Mouse (Mus musculus): ENCODE measurements around the gene Nectin2. TPM values are rescaled to one million over a fixed set of nuclear protein-coding genes. Genes with fewer than 3 reads are reported as not detected.

The Nectin2 gene
- polyA plus RNA-seq, 1 experiment from 2014 or later = 131 TPM

- Histone ChIP-seq H3K4me2 (ENCODE audit: low read depth, low read length) (no peak overlapping the region), H3K4me1 (replicated peaks; ENCODE audit: control insufficient read depth, insufficient read depth, low read length) (peaks cover 18% of the 10 kb centered on the region), H3K27ac (ENCODE audit: low read length) (no peak overlapping the region), H3K36me3 (ENCODE audit: control insufficient read depth, insufficient read depth, low read length) (peaks cover 37% of the 10 kb centered on the region), H3K27me3 (ENCODE audit: control insufficient read depth, insufficient read depth, low read depth, low read length) (no peaks in the 10 kb centered on the region), H3K9ac (ENCODE audit: low read length) (no peak overlapping the region), H3K9me3 (ENCODE audit: control insufficient read depth, low read length) (no peaks in the 10 kb centered on the region), H3K4me3 (ENCODE audit: low read length) (no peak overlapping the region)
- 85% methylated on average over 3 of the region's 3 CpGs for WGBS
- ATAC-seq (ENCODE audit: low read depth) = no peak
Observed at GRCm38 (mm10) chr7:19738771-19739170, 11.5 kb downstream of the Nectin2 start.

GRCm38 (mm10) chr7:19736389-19737057, 13.8 kb downstream of the Nectin2 start:
- H3K36me3 ChIP-seq (ENCODE audit: control insufficient read depth, insufficient read depth, low read length) = peaks cover 50% of the 10 kb centered on the region
- no peak for ATAC-seq (ENCODE audit: low read depth)
- 87% methylated on average over 16 of the region's 16 CpGs for WGBS
- no peak overlapping the region for H3K4me3 ChIP-seq (ENCODE audit: low read length)
- H3K4me1 ChIP-seq (replicated peaks; ENCODE audit: control insufficient read depth, insufficient read depth, low read length) = peaks cover 6% of the 10 kb centered on the region
- H3K4me2 ChIP-seq (ENCODE audit: low read depth, low read length) = no peak overlapping the region
- H3K27me3 ChIP-seq (ENCODE audit: control insufficient read depth, insufficient read depth, low read depth, low read length) = no peaks in the 10 kb centered on the region
- H3K9ac ChIP-seq (ENCODE audit: low read length) = no peak overlapping the region
- H3K27ac ChIP-seq (ENCODE audit: low read length) = no peak overlapping the region
- no peaks in the 10 kb centered on the region for H3K9me3 ChIP-seq (ENCODE audit: control insufficient read depth, low read length)

GRCm38 (mm10) chr7:19734178-19734666, 16.1 kb downstream of the Nectin2 start:
- peaks cover 62% of the 10 kb centered on the region for H3K36me3 ChIP-seq (ENCODE audit: control insufficient read depth, insufficient read depth, low read length)
- no peaks in the 10 kb centered on the region for H3K27me3 ChIP-seq (ENCODE audit: control insufficient read depth, insufficient read depth, low read depth, low read length)
- WGBS = 77% methylated on average over 10 of the region's 10 CpGs
- H3K27ac ChIP-seq (ENCODE audit: low read length) = no peak overlapping the region
- no peak overlapping the region for H3K4me3 ChIP-seq (ENCODE audit: low read length)
- no peaks in the 10 kb centered on the region for H3K9me3 ChIP-seq (ENCODE audit: control insufficient read depth, low read length)
- no peaks in the 10 kb centered on the region for H3K4me1 ChIP-seq (replicated peaks; ENCODE audit: control insufficient read depth, insufficient read depth, low read length)
- H3K9ac ChIP-seq (ENCODE audit: low read length) = no peak overlapping the region
- ATAC-seq (ENCODE audit: low read depth) = no peak
- H3K4me2 ChIP-seq (ENCODE audit: low read depth, low read length) = no peak overlapping the region

- H3K27me3 ChIP-seq (ENCODE audit: control insufficient read depth, insufficient read depth, low read depth, low read length) = no peaks in the 10 kb centered on the region
- 89% methylated on average over 4 of the region's 4 CpGs for WGBS
- H3K9me3 ChIP-seq (ENCODE audit: control insufficient read depth, low read length) = peaks cover 4% of the 10 kb centered on the region; the same call in 1 of the 2 replicates
- H3K27ac ChIP-seq (ENCODE audit: low read length) = no peak overlapping the region
- no peak overlapping the region for H3K9ac ChIP-seq (ENCODE audit: low read length)
- no peak overlapping the region for H3K4me3 ChIP-seq (ENCODE audit: low read length)
- no peak overlapping the region for H3K4me2 ChIP-seq (ENCODE audit: low read depth, low read length)
- no peak for ATAC-seq (ENCODE audit: low read depth)
- H3K4me1 ChIP-seq (replicated peaks; ENCODE audit: control insufficient read depth, insufficient read depth, low read length) = no peaks in the 10 kb centered on the region; the same call in 1 of the 2 replicates
- peaks cover 70% of the 10 kb centered on the region for H3K36me3 ChIP-seq (ENCODE audit: control insufficient read depth, insufficient read depth, low read length)
Observed at GRCm38 (mm10) chr7:19726541-19726940, 23.7 kb downstream of the Nectin2 start.

- ATAC-seq (ENCODE audit: low read depth) = peak; percentile 36; the same call in 1 of the 2 replicates
- Histone ChIP-seq H3K36me3 (ENCODE audit: control insufficient read depth, insufficient read depth, low read length) (peaks cover 69% of the 10 kb centered on the region), H3K4me3 (ENCODE audit: low read length) (no peak overlapping the region), H3K9ac (ENCODE audit: low read length) (no peak overlapping the region), H3K27me3 (ENCODE audit: control insufficient read depth, insufficient read depth, low read depth, low read length) (no peaks in the 10 kb centered on the region), H3K4me2 (ENCODE audit: low read depth, low read length) (no peak overlapping the region), H3K4me1 (replicated peaks; ENCODE audit: control insufficient read depth, insufficient read depth, low read length) (no peaks in the 10 kb centered on the region; the same call in 1 of the 2 replicates), H3K9me3 (ENCODE audit: control insufficient read depth, low read length) (peaks cover 12% of the 10 kb centered on the region; the same call in 1 of the 2 replicates), H3K27ac (ENCODE audit: low read length) (0 out of 2 replicates have a peak overlapping the region, but pooled peaks have one; percentile 9)
- 86% methylated on average over 12 of the region's 12 CpGs for WGBS
Observed at GRCm38 (mm10) chr7:19724167-19724566, 26.1 kb downstream of the Nectin2 start.

GRCm38 (mm10) chr7:19722754-19723195, 27.5 kb downstream of the Nectin2 start:
- Histone ChIP-seq H3K36me3 (ENCODE audit: control insufficient read depth, insufficient read depth, low read length) (peaks cover 63% of the 10 kb centered on the region), H3K4me1 (replicated peaks; ENCODE audit: control insufficient read depth, insufficient read depth, low read length) (no peaks in the 10 kb centered on the region; the same call in 1 of the 2 replicates), H3K4me2 (ENCODE audit: low read depth, low read length) (no peak overlapping the region), H3K4me3 (ENCODE audit: low read length) (no peak overlapping the region), H3K9ac (ENCODE audit: low read length) (no peak overlapping the region), H3K27me3 (ENCODE audit: control insufficient read depth, insufficient read depth, low read depth, low read length) (no peaks in the 10 kb centered on the region), H3K9me3 (ENCODE audit: control insufficient read depth, low read length) (peaks cover 12% of the 10 kb centered on the region; the same call in 1 of the 2 replicates), H3K27ac (ENCODE audit: low read length) (peak overlapping the region; percentile 54; the same call in 1 of the 2 replicates)
- peak; percentile 57 for ATAC-seq (ENCODE audit: low read depth)
- WGBS = 83% methylated on average over 6 of the region's 6 CpGs

- Histone ChIP-seq H3K4me1 (replicated peaks; ENCODE audit: control insufficient read depth, insufficient read depth, low read length) (peaks cover 12% of the 10 kb centered on the region), H3K9ac (ENCODE audit: low read length) (no peak overlapping the region), H3K4me2 (ENCODE audit: low read depth, low read length) (no peak overlapping the region), H3K27ac (ENCODE audit: low read length) (no peak overlapping the region), H3K9me3 (ENCODE audit: control insufficient read depth, low read length) (peaks cover 12% of the 10 kb centered on the region; the same call in 1 of the 2 replicates), H3K27me3 (ENCODE audit: control insufficient read depth, insufficient read depth, low read depth, low read length) (no peaks in the 10 kb centered on the region), H3K36me3 (ENCODE audit: control insufficient read depth, insufficient read depth, low read length) (peaks cover 39% of the 10 kb centered on the region), H3K4me3 (ENCODE audit: low read length) (no peak overlapping the region)
- WGBS = 94% methylated on average over 4 of the region's 4 CpGs
- no peak for ATAC-seq (ENCODE audit: low read depth)
Observed at GRCm38 (mm10) chr7:19719200-19719599, 31.1 kb downstream of the Nectin2 start.

- no peak for ATAC-seq (ENCODE audit: low read depth)
- H3K36me3 ChIP-seq (ENCODE audit: control insufficient read depth, insufficient read depth, low read length) = peaks cover 36% of the 10 kb centered on the region
- no peaks in the 10 kb centered on the region for H3K27me3 ChIP-seq (ENCODE audit: control insufficient read depth, insufficient read depth, low read depth, low read length)
Observed at GRCm38 (mm10) chr7:19718297-19718952, 31.9 kb downstream of the Nectin2 start.

GRCm38 (mm10) chr7:19717346-19717745, 32.9 kb downstream of the Nectin2 start:
- H3K9me3 ChIP-seq (ENCODE audit: control insufficient read depth, low read length) = peaks cover 12% of the 10 kb centered on the region; the same call in 1 of the 2 replicates
- 89% methylated on average over 4 of the region's 4 CpGs for WGBS
- H3K4me1 ChIP-seq (replicated peaks; ENCODE audit: control insufficient read depth, insufficient read depth, low read length) = peaks cover 16% of the 10 kb centered on the region
- no peaks in the 10 kb centered on the region for H3K27me3 ChIP-seq (ENCODE audit: control insufficient read depth, insufficient read depth, low read depth, low read length)
- no peak overlapping the region for H3K9ac ChIP-seq (ENCODE audit: low read length)
- ATAC-seq (ENCODE audit: low read depth) = no peak
- H3K36me3 ChIP-seq (ENCODE audit: control insufficient read depth, insufficient read depth, low read length) = peaks cover 30% of the 10 kb centered on the region
- no peak overlapping the region for H3K4me2 ChIP-seq (ENCODE audit: low read depth, low read length)
- H3K27ac ChIP-seq (ENCODE audit: low read length) = no peak overlapping the region
- H3K4me3 ChIP-seq (ENCODE audit: low read length) = no peak overlapping the region

More at GRCm38 (mm10) chr7:19718297-19718952, 31.9 kb downstream of the Nectin2 start:
- H3K4me2 ChIP-seq (ENCODE audit: low read depth, low read length) = no peak overlapping the region
- H3K4me1 ChIP-seq (replicated peaks; ENCODE audit: control insufficient read depth, insufficient read depth, low read length) = peaks cover 16% of the 10 kb centered on the region
- no peak overlapping the region for H3K27ac ChIP-seq (ENCODE audit: low read length)
- no peak overlapping the region for H3K9ac ChIP-seq (ENCODE audit: low read length)
- WGBS = 92% methylated on average over 5 of the region's 5 CpGs
- no peak overlapping the region for H3K4me3 ChIP-seq (ENCODE audit: low read length)
- H3K9me3 ChIP-seq (ENCODE audit: control insufficient read depth, low read length) = peaks cover 12% of the 10 kb centered on the region; the same call in 1 of the 2 replicates
